Mouse (Mus musculus) adrenal gland, postnatal 4 days (tissue): Measurements from ENCODE around the gene Fbxl12. TPM values are rescaled to one million over a fixed set of nuclear protein-coding genes. Genes with fewer than 3 reads are reported as not detected.
A peak's percentile ranks its signal among the peaks of the same experiment; 100 is the strongest.
"Not testable (repeated sequence)": the region's sequence is repeated elsewhere in the genome, so short reads cannot be mapped to it uniquely, and the experiment has no call there.

ENCODE experiments used
- DNase-seq, 2 experiments: peaks; one replicate each; pipeline ENCODE4 v3.0.0; 2021 to 2022; ENCODE audit warnings: low spot score in 2 of 2, mixed read lengths in 2 of 2
- long read RNA-seq, 2 experiments: library from polyadenylated mRNA; stranded (forward); transcript quantifications; one replicate each; pipeline ENCODE4 v2.0.0; 2021
- total RNA-seq, 2 experiments: library from RNA; stranded (reverse); gene quantifications; 2 replicates each; pipeline ENCODE4 v1.2.3; 2021

Fbxl12 gene
- total RNA-seq: 10 to 100 TPM; 31.6 to 32.7 TPM
- long read RNA-seq, experiment 1, partial matches to known transcripts: 0 of 10 reads
- long read RNA-seq, experiment 1, other reads (novel, unspliced or antisense): 4 of 10 reads
- long read RNA-seq, experiment 2, full-length matches to known transcripts: 20 of 23 reads
- long read RNA-seq, experiment 2, partial matches to known transcripts: 0 of 23 reads
- long read RNA-seq, experiment 2, other reads (novel, unspliced or antisense): 3 of 23 reads

DNA sequence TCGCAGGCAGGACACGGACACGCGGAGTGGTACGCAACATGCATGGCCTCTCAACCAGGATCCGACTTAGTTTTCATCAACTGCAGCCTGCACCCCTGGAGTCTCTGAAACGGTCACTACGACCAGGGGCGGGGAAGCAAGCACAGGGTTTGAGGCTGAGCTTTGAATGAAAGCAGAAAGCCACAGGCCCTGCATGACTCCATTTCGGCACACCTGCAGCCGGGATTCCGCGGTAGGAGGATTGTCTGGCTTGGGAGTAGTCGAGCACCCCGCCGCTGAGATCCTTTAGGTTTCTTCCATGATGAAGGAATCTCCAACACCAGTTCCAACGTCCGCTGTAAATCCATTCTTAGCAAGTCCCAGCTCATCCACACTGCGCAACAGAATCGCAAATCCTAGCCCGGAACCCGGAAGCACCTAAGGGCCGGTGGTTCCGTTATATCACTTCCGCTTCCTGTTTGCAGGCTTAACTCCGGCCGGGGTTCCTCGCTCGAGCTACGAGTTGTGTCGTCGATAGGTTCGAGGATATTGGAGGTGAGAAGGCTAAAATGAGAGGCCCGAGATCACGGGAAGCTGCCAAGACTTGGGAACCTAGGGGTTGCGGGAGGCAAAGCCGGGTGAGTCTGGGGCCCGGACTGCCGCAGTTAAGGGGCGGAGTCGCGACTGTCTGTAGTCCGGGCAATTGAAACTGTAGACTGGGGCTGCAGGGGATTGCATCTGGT lies at the start of gene Fbxl12:
Fbxl12 (minus strand) TSS at position 408 of the 722 bp plus-strand sequence.
- DNase-seq: peak; percentile 46 to 64

DNA sequence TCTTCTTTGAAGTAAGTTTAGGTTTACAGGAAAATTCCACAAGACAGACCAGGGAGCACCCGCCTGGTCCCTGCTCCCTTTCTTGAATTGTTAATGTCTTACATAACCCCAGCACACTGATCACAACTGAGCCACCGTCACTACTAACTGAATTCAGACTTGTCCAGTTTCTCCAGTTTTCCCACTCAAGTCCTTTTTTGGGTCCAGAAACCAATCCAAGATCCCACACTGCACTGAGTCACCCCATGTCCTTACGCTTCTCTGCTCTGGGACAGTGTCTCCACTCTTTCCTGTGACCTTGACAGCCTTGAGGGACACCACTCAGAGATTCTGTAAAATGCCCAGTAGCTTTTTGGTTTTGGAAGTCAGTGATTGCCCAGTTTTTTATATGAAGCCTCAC lies 48.3 kb upstream of the Fbxl12 start:
- no peak for DNase-seq

DNA sequence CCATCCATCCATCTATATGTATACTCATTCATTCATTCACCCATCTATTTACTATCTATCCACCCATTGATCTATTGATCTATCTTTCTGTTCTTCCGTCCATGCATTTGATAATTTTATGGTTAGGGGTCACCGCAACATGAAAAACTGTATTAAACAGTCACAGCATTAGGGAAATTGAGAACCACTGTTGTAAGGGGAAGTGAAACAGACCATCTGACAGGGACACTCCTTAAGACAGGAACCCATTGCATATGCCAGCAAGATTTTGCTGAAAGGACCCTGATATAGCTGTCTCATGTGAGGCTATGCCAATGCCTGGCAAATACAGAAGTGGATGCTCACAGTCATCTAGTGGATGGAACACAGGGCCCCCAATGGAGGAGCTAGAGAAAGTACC lies 45.9 kb upstream of the Fbxl12 start:
- not testable (repeated sequence) for DNase-seq

- DNase-seq: no peak
These were observed 45.3 kb upstream of the Fbxl12 start for GRCm38 (mm10) chr9:20689913-20690312.

DNA sequence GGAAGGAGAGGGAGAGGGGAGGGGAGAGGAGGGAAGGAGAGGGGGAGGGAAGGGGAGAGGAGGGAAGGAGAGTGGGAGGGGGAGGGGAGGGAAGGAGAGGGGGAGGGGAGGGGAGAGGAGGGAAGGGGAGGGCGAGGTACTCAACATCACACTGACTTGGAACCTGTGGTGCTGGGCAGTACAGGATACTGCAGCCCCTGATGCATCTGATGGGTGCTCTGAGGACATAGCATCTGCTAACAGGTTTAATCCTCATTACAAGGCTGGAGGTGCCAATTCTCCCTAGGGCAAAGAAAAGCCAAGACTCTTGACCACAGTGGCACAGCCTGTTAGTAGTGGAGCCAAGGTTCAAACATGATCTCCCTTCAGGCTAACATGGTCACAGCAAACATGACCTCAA lies 44.8 kb upstream of the Fbxl12 start:
- DNase-seq: no peak

- DNase-seq: no peak
These were observed 40.7 kb upstream of the Fbxl12 start for GRCm38 (mm10) chr9:20685081-20685861.

DNA sequence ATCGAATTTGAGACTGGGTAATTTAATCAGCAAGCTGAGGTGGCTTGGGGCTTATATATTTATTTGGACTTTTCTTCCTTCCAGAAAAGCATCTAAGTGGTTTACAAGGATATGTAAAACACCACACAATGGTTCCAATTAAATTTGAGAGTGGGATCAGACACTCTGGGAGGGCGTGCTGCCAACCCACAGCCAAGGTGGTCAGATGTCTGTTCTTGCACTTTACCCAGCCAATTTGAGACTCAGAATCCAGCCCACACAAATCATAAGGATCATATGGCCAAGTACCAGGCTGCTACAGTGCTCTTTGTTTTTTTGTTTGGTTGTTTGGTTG lies 37.8 kb upstream of the Fbxl12 start:
- DNase-seq: no peak

DNA sequence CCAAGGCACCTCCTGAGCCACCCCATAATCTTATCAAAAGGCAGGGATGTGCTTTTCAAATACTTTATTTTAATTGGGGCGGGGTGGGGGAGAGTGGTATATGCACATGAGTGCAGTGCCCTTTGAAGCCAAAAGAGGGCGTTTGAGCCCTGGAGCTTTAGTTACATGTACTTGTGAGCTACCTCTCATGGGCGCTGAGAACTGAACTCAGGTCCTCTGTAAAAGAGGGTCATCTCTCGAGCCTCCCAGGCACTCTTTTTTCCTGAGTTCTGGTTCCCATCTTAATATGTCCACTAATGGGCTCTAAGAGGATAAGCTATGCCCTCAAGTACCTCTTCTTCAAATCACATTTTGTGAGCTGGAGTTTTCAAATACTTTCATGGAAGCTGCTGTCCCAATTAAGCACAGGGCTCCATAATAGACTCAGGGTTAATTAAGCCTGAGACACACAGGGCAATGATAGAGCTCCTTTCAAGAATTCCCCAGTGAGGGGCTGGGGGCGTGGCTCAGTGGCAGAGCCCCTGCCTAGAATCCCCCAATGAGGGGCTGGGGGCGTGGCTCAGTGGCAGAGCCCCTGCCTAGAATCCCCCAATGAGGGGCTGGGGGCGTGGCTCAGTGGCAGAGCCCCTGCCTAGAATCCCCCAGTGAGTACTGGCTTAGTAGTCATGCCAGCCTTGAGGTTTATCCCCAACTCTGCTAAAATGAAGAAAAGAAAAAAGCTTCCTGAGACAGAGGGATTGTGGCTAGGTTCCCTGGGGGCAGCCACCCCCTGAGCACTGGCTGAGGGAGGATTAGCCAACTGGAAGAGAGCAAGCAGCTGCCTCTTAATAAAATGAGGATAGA lies 37.2 kb upstream of the Fbxl12 start:
- DNase-seq: no peak

- DNase-seq: no peak
These were observed 35.9 kb upstream of the Fbxl12 start for GRCm38 (mm10) chr9:20680378-20680958.

- no peak for DNase-seq
These were observed 33.3 kb upstream of the Fbxl12 start for GRCm38 (mm10) chr9:20677892-20678291.

GRCm38 (mm10) chr9:20672047-20672446 lies 27.5 kb upstream of the Fbxl12 start:
- no peak for DNase-seq

DNA sequence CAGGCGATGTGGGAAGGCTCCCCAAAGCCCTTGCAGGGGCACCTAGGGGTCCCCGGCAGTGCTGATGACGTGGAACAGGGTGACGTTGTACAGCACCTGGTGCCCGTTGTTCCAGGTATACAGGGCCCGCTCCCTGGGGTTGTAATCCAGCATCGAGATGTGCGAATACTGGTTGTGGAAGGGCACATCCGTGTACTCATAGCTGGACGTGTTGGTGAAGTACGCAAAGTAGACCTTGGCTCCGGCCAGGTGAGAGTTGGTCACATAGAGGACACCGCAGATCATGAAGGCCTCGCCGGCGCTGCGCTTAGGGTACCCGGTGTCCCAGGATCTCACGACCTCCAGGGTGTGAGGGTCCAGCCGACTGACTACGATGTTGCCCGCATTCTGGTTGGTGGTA lies 23.5 kb upstream of the Fbxl12 start:
- DNase-seq: no peak

- no peak for DNase-seq
These were observed 22.0 kb upstream of the Fbxl12 start for GRCm38 (mm10) chr9:20666510-20667034.

GRCm38 (mm10) chr9:20665925-20666324 lies 21.4 kb upstream of the Fbxl12 start:
- no peak for DNase-seq

- DNase-seq: no peak
These were observed 20.5 kb upstream of the Fbxl12 start for GRCm38 (mm10) chr9:20664982-20665637.

- no peak for DNase-seq
These were observed 19.8 kb upstream of the Fbxl12 start for GRCm38 (mm10) chr9:20664366-20664765.

DNA sequence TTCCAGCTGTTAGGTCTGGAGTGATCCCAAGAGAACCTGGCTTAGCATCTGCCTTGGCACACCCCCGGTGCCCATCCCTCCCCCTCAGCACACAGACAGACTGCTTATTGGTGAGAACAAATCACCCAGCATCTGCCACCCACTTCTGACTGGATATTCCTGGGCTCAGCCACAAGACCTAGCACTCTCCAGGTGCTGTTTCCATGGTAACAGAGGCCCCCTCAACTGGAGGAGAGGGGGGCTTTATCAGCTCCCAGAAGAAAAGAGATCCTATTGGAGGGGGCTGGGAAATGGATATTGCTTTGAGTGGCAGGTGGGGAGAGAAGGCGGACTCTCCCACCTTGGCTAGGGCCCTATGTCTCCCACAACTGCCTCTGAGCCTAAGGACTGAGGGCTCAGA lies 19.4 kb upstream of the Fbxl12 start:
- no peak for DNase-seq

- DNase-seq: no peak
These were observed 18.3 kb upstream of the Fbxl12 start for GRCm38 (mm10) chr9:20662874-20663273.

GRCm38 (mm10) chr9:20662325-20662724 lies 17.8 kb upstream of the Fbxl12 start:
- DNase-seq: peak; percentile 37 to 49

DNA sequence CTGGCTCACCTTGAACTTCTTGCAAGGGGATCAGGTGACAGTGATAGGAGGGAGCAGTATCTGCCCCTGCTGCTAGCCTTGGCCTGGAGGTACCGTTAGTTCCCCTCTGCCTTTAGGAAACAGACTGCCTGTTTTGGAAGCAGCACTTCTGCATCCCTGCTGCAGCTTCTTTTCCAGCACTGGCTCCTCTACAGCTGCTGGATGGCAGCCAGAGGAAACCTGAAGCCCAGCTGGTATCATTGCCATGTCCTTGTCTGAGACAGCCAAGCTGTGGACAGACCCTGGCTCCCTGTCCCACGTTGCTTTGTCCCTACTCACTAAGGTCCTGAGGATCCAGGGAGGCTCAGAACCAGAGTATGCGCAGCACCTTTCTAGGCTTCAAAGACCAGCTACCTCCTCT lies 13.0 kb upstream of the Fbxl12 start:
- DNase-seq: no peak
